Mouse (Mus musculus): ENCODE measurements around the gene Sema6d.

DNA sequence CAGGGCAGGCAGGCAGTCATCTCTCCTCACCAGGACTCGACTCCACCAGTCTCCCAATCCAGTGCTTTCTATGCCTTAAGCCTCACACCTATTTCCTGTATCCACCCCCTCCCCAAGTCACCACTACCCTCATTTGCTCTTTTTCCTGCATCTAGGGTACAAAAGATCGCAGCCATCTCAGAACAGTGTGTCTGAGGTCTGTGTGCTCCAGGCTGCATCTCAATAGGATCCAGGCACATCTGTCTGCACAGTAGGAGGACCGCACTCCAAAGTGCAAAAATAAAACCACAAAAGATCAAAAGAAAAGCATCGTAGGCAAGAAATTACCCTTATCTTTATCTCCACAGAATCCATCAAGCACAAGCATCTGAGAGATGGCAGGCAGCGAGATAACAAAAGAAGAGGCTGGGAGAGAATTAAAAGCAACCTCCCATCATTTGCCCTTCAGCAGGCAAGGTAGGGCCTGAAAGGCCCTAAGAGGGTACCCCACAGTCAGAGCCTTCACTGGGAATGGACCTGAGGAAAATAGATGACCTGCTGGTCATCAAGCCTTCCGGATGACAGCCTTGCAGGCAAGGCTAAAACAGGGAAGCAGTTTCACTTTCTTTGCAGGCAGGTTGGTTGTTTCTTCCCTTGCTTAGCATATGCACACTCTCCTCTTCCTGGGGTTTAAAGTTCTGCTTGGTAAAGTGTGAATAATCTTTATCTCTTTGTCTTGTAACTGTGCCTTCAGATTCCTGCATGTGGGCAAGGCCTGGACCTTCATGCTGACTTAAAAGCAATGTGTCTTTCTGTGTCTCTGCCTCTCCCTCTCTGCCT lies 145.7 kb downstream of the Sema6d start:
- TF ChIP-seq TAL1 (IDR thresholded peaks at IDR 0.05; ENCODE audit: low read length), result no peak
- no peak for TF ChIP-seq GATA1 (IDR thresholded peaks at IDR 0.05; ENCODE audit: low read length)

Measured in erythroblast, embryonic 14.5 days (primary cell).